In genomic region chr8:91901525-91902281, GRCm38 (mm10) we compare ENCODE assay signal across 14 mouse cellular contexts.
DNase-seq lines count a peak whose midpoint lies in the region; ATAC-seq and TF ChIP-seq lines count a peak whose summit lies in the region.
"Had no signal": no experiment of that assay in that cellular context is flagged by ENCODE, and none has a peak within 500 bp of the region (broad histone marks: within the 10 kb centered on the region; RNA-seq: fewer than 3 reads in every experiment).

No protein-coding gene starts in this region.

- no peak overlapping the region for H3K4me2 ChIP-seq in hindbrain, embryonic 12.5 days (replicated peaks)
- H3K4me2 ChIP-seq: midbrain, embryonic 12.5 days had no signal

- no peak overlapping the region for H3K4me3 ChIP-seq in hindbrain, embryonic 10.5 days
- no peak overlapping the region for H3K4me3 ChIP-seq in hindbrain, embryonic 12.5 days
- no peak overlapping the region for H3K4me3 ChIP-seq in gastrocnemius, adult 2 months
- H3K4me3 ChIP-seq: embryonic facial prominence, embryonic 10.5 days; forebrain, embryonic 10.5 days; midbrain, embryonic 12.5 days had no signal

- H3K27me3 ChIP-seq in hindbrain, embryonic 10.5 days (ENCODE audit: insufficient read depth, poor library complexity, severe bottlenecking) = peaks cover 26% of the 10 kb centered on the region
- 0 out of 2 replicates have a peak, but pooled peaks cover 3% of the 10 kb centered on the region for H3K27me3 ChIP-seq in hindbrain, embryonic 12.5 days

- H3K9me3 ChIP-seq in hindbrain, embryonic 10.5 days = no peaks in the 10 kb centered on the region
- H3K9me3 ChIP-seq in hindbrain, embryonic 12.5 days (replicated peaks) = no peaks in the 10 kb centered on the region
- H3K9me3 ChIP-seq: embryonic facial prominence, embryonic 10.5 days; forebrain, embryonic 10.5 days; midbrain, embryonic 12.5 days had no signal

- TF ChIP-seq CTCF in brain, embryonic 14.5 days (IDR thresholded peaks at IDR 0.05; ENCODE audit: borderline replicate concordance, extremely low read depth, insufficient read depth, insufficient read length) = no peak
- TF ChIP-seq CTCF in gastrocnemius, adult 2 months (IDR thresholded peaks at IDR 0.05) = no peak

- 87% methylated on average over 10 of the region's 10 CpGs for WGBS in hindbrain, embryonic 10.5 days
- 85% methylated on average over 10 of the region's 10 CpGs for WGBS in hindbrain, embryonic 12.5 days

- H3K9ac ChIP-seq in hindbrain, embryonic 12.5 days = no peak overlapping the region
- H3K9ac ChIP-seq: midbrain, embryonic 12.5 days had no signal

- ATAC-seq in hindbrain, embryonic 12.5 days (ENCODE audit: low FRiP score) = no peak
- ATAC-seq: inflammation-experienced regulatory T-cells, adult 6 months had no signal

- H3K4me1 ChIP-seq in hindbrain, embryonic 10.5 days (replicated peaks) = no peaks in the 10 kb centered on the region
- H3K4me1 ChIP-seq in hindbrain, embryonic 12.5 days = no peaks in the 10 kb centered on the region
- H3K4me1 ChIP-seq: forebrain, embryonic 10.5 days; midbrain, embryonic 12.5 days had no signal

- no peak for TF ChIP-seq POLR2A in brain, embryonic 14.5 days (IDR thresholded peaks at IDR 0.05; ENCODE audit: borderline replicate concordance, extremely low read depth, insufficient read depth, insufficient read length, poor library complexity, severe bottlenecking)

- no peak for DNase-seq in hindbrain, embryonic 10.5 days (ENCODE audit: low spot score)
- peak; percentile 28 for DNase-seq in brain, embryonic 14.5 days (ENCODE audit: low read depth)
- DNase-seq in gastrocnemius, adult 2 months = peak; percentile 89
- peak; percentile 75 to 85 for DNase-seq in heart, postnatal 10 days
- DNase-seq in retina, embryonic 14.5 days (ENCODE audit: low spot score) = no peak
- DNase-seq in kidney, adult 8-10 months = no peak
- DNase-seq in spleen, postnatal 14 days (ENCODE audit: low spot score in 2 of 2) = no peak
- DNase-seq: kidney, postnatal 25 days; lung, postnatal 10 days had no signal

- H3K27ac ChIP-seq in hindbrain, embryonic 10.5 days = peak overlapping the region; percentile 29; the same call in 1 of the 2 replicates
- no peak overlapping the region for H3K27ac ChIP-seq in hindbrain, embryonic 12.5 days
- peak overlapping the region; percentile 48 for H3K27ac ChIP-seq in gastrocnemius, adult 2 months
- H3K27ac ChIP-seq: embryonic facial prominence, embryonic 10.5 days; forebrain, embryonic 10.5 days; midbrain, embryonic 12.5 days had no signal

- H3K36me3 ChIP-seq in hindbrain, embryonic 10.5 days = no peaks in the 10 kb centered on the region
- H3K36me3 ChIP-seq in hindbrain, embryonic 12.5 days = no peaks in the 10 kb centered on the region
- H3K36me3 ChIP-seq: embryonic facial prominence, embryonic 10.5 days; forebrain, embryonic 10.5 days; midbrain, embryonic 12.5 days had no signal

- intact Hi-C loops in gastrocnemius, adult 2 months (cut with DNase I) = no loop called here
- intact Hi-C loops in heart, postnatal 10 days (cut with DNase I) = loop anchor here (5.0 kb wide), 1 partner anchor 61 kb away; no protein-coding TSS in a partner anchor

Comparison
In these comparisons a context has a peak if more than half of its experiments do, and no peak if none do; other contexts are left out.
1. DNase-seq: peak in brain, embryonic 14.5 days (single experiment), gastrocnemius, adult 2 months (single experiment) and heart, postnatal 10 days (2 of 2); none in hindbrain, embryonic 10.5 days (single experiment), retina, embryonic 14.5 days (single experiment), kidney, adult 8-10 months (0 of 2) and spleen, postnatal 14 days (0 of 2).